Mouse (Mus musculus) stomach, postnatal 0 days (tissue): ENCODE results near the gene Ccnd3.

Source experiments
- CTCF ChIP-seq: IDR thresholded peaks from 2 replicates; pipeline ENCODE4 v1.5.1; 2016; ENCODE audit warnings: antibody characterized with exemption, low read depth, mild to moderate bottlenecking, moderate library complexity
- EP300 ChIP-seq: optimal IDR thresholded peaks from 2 replicates; pipeline ENCODE3; 2016; ENCODE audit warnings: antibody characterized with exemption

GRCm38 (mm10) chr17:47597838-47598579 is 93.2 kb downstream of the Ccnd3 start:
- TF ChIP-seq CTCF (peak; percentile 82), EP300 (no peak)
